Mouse (Mus musculus): ENCODE results near the gene D130052B06Rik. TPM values are rescaled to one million over a fixed set of nuclear protein-coding genes. Genes with fewer than 3 reads are reported as not detected.

D130052B06Rik gene
- polyA plus RNA-seq, 1 experiment from 2014 or later, result 0.09 TPM

- Histone ChIP-seq H3K27ac (no peak overlapping the region), H3K4me2 (no peak overlapping the region), H3K4me1 (replicated peaks) (peaks cover 8% of the 10 kb centered on the region), H3K4me3 (replicated peaks) (no peak overlapping the region), H3K9me3 (no peaks in the 10 kb centered on the region), H3K36me3 (no peaks in the 10 kb centered on the region), H3K9ac (replicated peaks) (no peak overlapping the region), H3K27me3 (0 out of 2 replicates have a peak, but pooled peaks cover 2% of the 10 kb centered on the region)
- 66% methylated on average over 13 of the region's 13 CpGs for WGBS
- ATAC-seq (ENCODE audit: insufficient number of reproducible peaks, insufficient read depth, low FRiP score, low TSS enrichment, low read depth), result no peak
Observed at GRCm38 (mm10) chr11:33660016-33660913, 61.2 kb downstream of the D130052B06Rik start.

GRCm38 (mm10) chr11:33663599-33663998 lies 64.5 kb downstream of the D130052B06Rik start:
- Histone ChIP-seq H3K9ac (replicated peaks) (no peak overlapping the region), H3K27me3 (no peaks in the 10 kb centered on the region), H3K4me3 (replicated peaks) (no peak overlapping the region), H3K27ac (no peak overlapping the region), H3K4me1 (replicated peaks) (peaks cover 11% of the 10 kb centered on the region), H3K36me3 (no peaks in the 10 kb centered on the region), H3K9me3 (no peaks in the 10 kb centered on the region), H3K4me2 (no peak overlapping the region)
- no peak for ATAC-seq (ENCODE audit: insufficient number of reproducible peaks, insufficient read depth, low FRiP score, low TSS enrichment, low read depth)
- WGBS, result 74% methylated on average over 2 of the region's 2 CpGs

GRCm38 (mm10) chr11:33668376-33668775 lies 69.3 kb downstream of the D130052B06Rik start:
- no peak overlapping the region for H3K9ac ChIP-seq (replicated peaks)
- no peaks in the 10 kb centered on the region for H3K9me3 ChIP-seq
- H3K4me2 ChIP-seq, result no peak overlapping the region
- peaks cover 14% of the 10 kb centered on the region for H3K4me1 ChIP-seq (replicated peaks)
- no peak for ATAC-seq (ENCODE audit: insufficient number of reproducible peaks, insufficient read depth, low FRiP score, low TSS enrichment, low read depth)
- H3K4me3 ChIP-seq (replicated peaks), result no peak overlapping the region
- no peaks in the 10 kb centered on the region for H3K36me3 ChIP-seq
- 44% methylated on average over 6 of the region's 6 CpGs for WGBS
- H3K27me3 ChIP-seq, result peaks cover 14% of the 10 kb centered on the region; the same call in 1 of the 2 replicates
- no peak overlapping the region for H3K27ac ChIP-seq

GRCm38 (mm10) chr11:33670105-33670965 lies 71.2 kb downstream of the D130052B06Rik start:
- H3K4me2 ChIP-seq, result no peak overlapping the region
- H3K27ac ChIP-seq, result no peak overlapping the region
- ATAC-seq (ENCODE audit: insufficient number of reproducible peaks, insufficient read depth, low FRiP score, low TSS enrichment, low read depth), result no peak
- H3K9ac ChIP-seq (replicated peaks), result no peak overlapping the region
- no peaks in the 10 kb centered on the region for H3K9me3 ChIP-seq
- peaks cover 17% of the 10 kb centered on the region; the same call in 1 of the 2 replicates for H3K27me3 ChIP-seq
- peaks cover 14% of the 10 kb centered on the region for H3K4me1 ChIP-seq (replicated peaks)
- H3K4me3 ChIP-seq (replicated peaks), result no peak overlapping the region
- no peaks in the 10 kb centered on the region for H3K36me3 ChIP-seq
- 49% methylated on average over 10 of the region's 10 CpGs for WGBS

Other genes starting within 250 kb of the D130052B06Rik start
- 11.0 and 12.2 TPM in 2 replicates for gene Ranbp17, start 85.6 kb upstream of the D130052B06Rik start, polyA plus RNA-seq (2016; fragmentation: Nextera tagmentation; extraction: Ambion mirVana)
- gene Gabrp, start 20.3 kb upstream of the D130052B06Rik start, polyA plus RNA-seq (2016; fragmentation: Nextera tagmentation; extraction: Ambion mirVana), result 8.8 and 12.9 TPM in 2 replicates

Measured in limb, embryonic 12.5 days (tissue).